Mouse (Mus musculus) liver, embryonic 14.5 days (tissue): ENCODE measurements around the gene Clns1a. TPM values are rescaled to one million over a fixed set of nuclear protein-coding genes. Genes with fewer than 3 reads are reported as not detected.

Source experiments
- ATAC-seq: fragments of 200-750 bp; cut with Nextera tagmentation; 2 replicates; pipeline ENCODE4 v1.8.0; 2017; ENCODE audit warnings: moderate number of reproducible peaks, mild to moderate bottlenecking, moderate library complexity; ENCODE audit not compliant: insufficient read depth
- DNase-seq, 3 experiments: peaks; one replicate each; pipeline ENCODE4 v3.0.0-alpha.2; 2012 to 2013; ENCODE audit warnings: low read depth in 3 of 3, low spot score in 3 of 3
- H3K27ac ChIP-seq: fragments of 300-500 bp; sonication (generic); 2 replicates; pipeline ENCODE4 v1.5.1; 2014; ENCODE audit warnings: moderate library complexity, mild to moderate bottlenecking, control low read depth, inconsistent platforms
- H3K27me3 ChIP-seq: fragments of 300-500 bp; sonication (generic); 2 replicates; pipeline ENCODE4 v1.6.1; 2014; ENCODE audit warnings: mild to moderate bottlenecking, low read length, moderate library complexity; ENCODE audit not compliant: control insufficient read depth, insufficient read depth
- H3K36me3 ChIP-seq: fragments of 300-500 bp; sonication (generic); replicated peaks from 2 replicates; pipeline ENCODE4 v1.6.1; 2014; ENCODE audit warnings: low read depth; ENCODE audit not compliant: control insufficient read depth, insufficient read depth
- H3K4me1 ChIP-seq, 2 experiments: fragments of 200-500 bp in 1 of 2; fragments of 300-500 bp in 1 of 2; sonication (generic) in 1 of 2; replicated peaks; 2 replicates each; pipeline ENCODE4 v1.6.1; 2012 to 2014; ENCODE audit warnings: antibody characterized with exemption in 1 of 2, inconsistent platforms in 1 of 2, low read length in 1 of 2; ENCODE audit not compliant: control insufficient read depth in 2 of 2, insufficient read depth in 2 of 2
- H3K4me2 ChIP-seq: fragments of 300-500 bp; sonication (generic); 2 replicates; pipeline ENCODE4 v1.6.1; 2014; ENCODE audit warnings: low read depth, mild to moderate bottlenecking, control low read depth, moderate library complexity
- H3K4me3 ChIP-seq, 2 experiments: fragments of 200-500 bp in 1 of 2; fragments of 300-500 bp in 1 of 2; sonication (generic) in 1 of 2; 2 replicates each; pipeline ENCODE4 v1.5.1; 2012 to 2014; ENCODE audit warnings: low read depth in 2 of 2, low read length in 2 of 2, mild to moderate bottlenecking in 2 of 2, control low read depth in 1 of 2, inconsistent platforms in 1 of 2, moderate library complexity in 1 of 2; ENCODE audit not compliant: insufficient read depth in 1 of 2
- H3K9ac ChIP-seq: fragments of 300-500 bp; sonication (generic); replicated peaks from 2 replicates; pipeline ENCODE4 v1.6.1; 2014; ENCODE audit warnings: mild to moderate bottlenecking, control low read depth, moderate library complexity
- H3K9me3 ChIP-seq: fragments of 300-500 bp; sonication (generic); 2 replicates; pipeline ENCODE4 v1.6.1; 2016; ENCODE audit warnings: low read length, mixed read lengths; ENCODE audit not compliant: control insufficient read depth
- CTCF ChIP-seq: IDR thresholded peaks from 2 replicates; pipeline ENCODE4 v1.5.1; 2016; ENCODE audit warnings: antibody characterized with exemption, low read depth, control low read depth
- EP300 ChIP-seq: IDR thresholded peaks from 2 replicates; pipeline ENCODE4 v1.6.1; 2016; ENCODE audit warnings: antibody characterized with exemption, low read depth
- WGBS: fragments of 180-500 bp; shearing (Covaris S2); extraction: QIAGEN DNeasy Blood & Tissue Kit; methylation state at CpG from one replicate; pipeline ENCODE4 v1.1.7; 2014; ENCODE audit not compliant: insufficient replicate concordance; 5-methylcytosine and 5-hydroxymethylcytosine counted together
- polyA plus RNA-seq, 2 experiments: library from polyadenylated mRNA; depleted of rRNA in 1 of 2; stranded (reverse) in 1 of 2; unstranded in 1 of 2; fragments of >200 nt; fragmentation: Nextera tagmentation in 1 of 2; extraction: Ambion mirVana in 1 of 2; gene quantifications; 2 replicates each; pipeline versions ENCODE4 v1.2.1 to v1.2.3; 2012 to 2014

The Clns1a gene
- polyA plus RNA-seq, 2 experiments: 36.5 to 65.4 TPM

GRCm38 (mm10) chr7:97679239-97679638 lies 17.2 kb upstream of the Clns1a start:
- TF ChIP-seq CTCF (peak; percentile 39; the same call in 1 of the 2 replicates), EP300 (no peak)
- 11% methylated on average over 1 of the region's 1 CpGs for WGBS
- ATAC-seq (no peak), DNase-seq (no peak)
- Histone ChIP-seq H3K9me3 (no peaks in the 10 kb centered on the region), H3K4me3 (no peak overlapping the region), H3K27ac (no peak overlapping the region), H3K27me3 (no peaks in the 10 kb centered on the region), H3K4me1 (no peaks in the 10 kb centered on the region), H3K4me2 (no peak overlapping the region), H3K36me3 (peaks cover 5% of the 10 kb centered on the region), H3K9ac (no peak overlapping the region)

- no peaks in the 10 kb centered on the region for H3K9me3 ChIP-seq
- no peak for TF ChIP-seq CTCF
- no peak for TF ChIP-seq EP300
- DNase-seq (no peak), ATAC-seq (no peak)
- H3K9ac ChIP-seq: no peak overlapping the region
- no peaks in the 10 kb centered on the region for H3K4me1 ChIP-seq
- no peak overlapping the region for H3K27ac ChIP-seq
- no peak overlapping the region for H3K4me3 ChIP-seq
- 0 out of 2 replicates have a peak, but pooled peaks cover 2% of the 10 kb centered on the region for H3K36me3 ChIP-seq
- no peaks in the 10 kb centered on the region for H3K27me3 ChIP-seq
- no peak overlapping the region for H3K4me2 ChIP-seq
- WGBS: 66% methylated on average over 2 of the region's 2 CpGs
Measured at GRCm38 (mm10) chr7:97687831-97688230, 8.6 kb upstream of the Clns1a start.

- no peak overlapping the region; the same call in 1 of the 2 replicates for H3K9ac ChIP-seq
- H3K4me2 ChIP-seq: peak overlapping the region; percentile 80
- H3K4me3 ChIP-seq: no peak overlapping the region
- no peaks in the 10 kb centered on the region for H3K27me3 ChIP-seq
- H3K27ac ChIP-seq: no peak overlapping the region
- H3K36me3 ChIP-seq: no peaks in the 10 kb centered on the region
- whole genome bisulfite sequencing: 80% methylated on average over 1 of the region's 1 CpGs
- DNase-seq (no peak), ATAC-seq (no peak)
- H3K4me1 ChIP-seq: peaks cover 6 to 9% of the 10 kb centered on the region in 2 experiments
- H3K9me3 ChIP-seq: no peaks in the 10 kb centered on the region
- TF ChIP-seq EP300: no peak
Measured at GRCm38 (mm10) chr7:97695441-97695840, 993 bp upstream of the Clns1a start.

- DNase-seq (no peak), ATAC-seq (peak; percentile 59)
- TF ChIP-seq EP300 (no peak), CTCF (no peak)
- peak overlapping the region; percentile 93 for H3K9ac ChIP-seq
- H3K36me3 ChIP-seq: no peaks in the 10 kb centered on the region
- no peaks in the 10 kb centered on the region for H3K27me3 ChIP-seq
- peak overlapping the region; percentile 80 for H3K4me2 ChIP-seq
- no peaks in the 10 kb centered on the region for H3K9me3 ChIP-seq
- H3K4me1 ChIP-seq: peaks cover 6 to 9% of the 10 kb centered on the region in 2 experiments
- peak overlapping the region; percentile 26; the same call in 1 of the 2 replicates for H3K27ac ChIP-seq
- WGBS: 36% methylated on average over 19 of the region's 19 CpGs
- H3K4me3 ChIP-seq: peak overlapping the region; percentile 90 to 99
Measured at GRCm38 (mm10) chr7:97696133-97696505, 315 bp upstream of the Clns1a start.

- no peaks in the 10 kb centered on the region for H3K9me3 ChIP-seq
- TF ChIP-seq CTCF (no peak), EP300 (no peak)
- H3K27ac ChIP-seq: no peak overlapping the region
- H3K9ac ChIP-seq: no peak overlapping the region
- ATAC-seq (no peak), DNase-seq (no peak)
- no peaks in the 10 kb centered on the region for H3K36me3 ChIP-seq
- peaks cover 6 to 9% of the 10 kb centered on the region in 2 experiments for H3K4me1 ChIP-seq
- no peaks in the 10 kb centered on the region for H3K27me3 ChIP-seq
- H3K4me3 ChIP-seq: no peak overlapping the region
- WGBS: 68% methylated on average over 4 of the region's 4 CpGs
- no peak overlapping the region for H3K4me2 ChIP-seq
Measured at GRCm38 (mm10) chr7:97700173-97700572, 3.7 kb downstream of the Clns1a start.

- no peak overlapping the region for H3K27ac ChIP-seq
- WGBS: 73% methylated on average over 6 of the region's 6 CpGs
Measured at GRCm38 (mm10) chr7:97701106-97701505, 4.7 kb downstream of the Clns1a start.

More at GRCm38 (mm10) chr7:97701106-97701505, 4.7 kb downstream of the Clns1a start:
- no peak for ATAC-seq
- Histone ChIP-seq H3K9ac (no peak overlapping the region), H3K4me3 (no peak overlapping the region), H3K36me3 (no peaks in the 10 kb centered on the region), H3K4me1 (peaks cover 0 to 1% of the 10 kb centered on the region in 2 experiments; a peak in 2 of 4 replicates), H3K27me3 (no peaks in the 10 kb centered on the region), H3K4me2 (no peak overlapping the region), H3K9me3 (no peaks in the 10 kb centered on the region)
- no peak for DNase-seq
- TF ChIP-seq CTCF (no peak), EP300 (no peak)
